Mouse (Mus musculus): ENCODE measurements at regions not wholly inside any gene's neighbourhood (a gene's known extent, or its start where the extent isn't known, plus 50 kb on each side); places are given as distances from the start of the nearest gene placed in this dataset.
A peak's percentile ranks its signal among the peaks of the same experiment; 100 is the strongest.

GRCm38 (mm10) chr11:16559001-16559699, 50.9 kb upstream of the Sec61g start:
- no peaks in the 10 kb centered on the region for H3K4me1 ChIP-seq (ENCODE audit: control insufficient read depth, insufficient read depth, insufficient read length, low read length)
- H3K27me3 ChIP-seq (ENCODE audit: control insufficient read depth, insufficient read depth, low read length): no peaks in the 10 kb centered on the region
- no peaks in the 10 kb centered on the region for H3K36me3 ChIP-seq (ENCODE audit: control insufficient read depth, insufficient read depth, low read length)
- TF ChIP-seq POLR2A (IDR thresholded peaks at IDR 0.05; ENCODE audit: low read depth, low read length): no peak
- TF ChIP-seq CTCF (IDR thresholded peaks at IDR 0.05; ENCODE audit: extremely low read depth, insufficient read length, insufficient replicate concordance, low read depth, low read length): no peak
- 19% methylated on average over 16 of the region's 16 CpGs for WGBS
- no peak overlapping the region for H3K4me3 ChIP-seq (ENCODE audit: low read depth, low read length)
- no peak overlapping the region for H3K27ac ChIP-seq (ENCODE audit: insufficient read depth, low read depth, low read length)

GRCm38 (mm10) chr11:16561727-16562126, 53.4 kb upstream of the Sec61g start:
- 79% methylated on average over 4 of the region's 4 CpGs for WGBS
- Histone ChIP-seq H3K36me3 (ENCODE audit: control insufficient read depth, insufficient read depth, low read length) (no peaks in the 10 kb centered on the region), H3K4me3 (ENCODE audit: low read depth, low read length) (no peak overlapping the region), H3K27me3 (ENCODE audit: control insufficient read depth, insufficient read depth, low read length) (no peaks in the 10 kb centered on the region), H3K4me1 (ENCODE audit: control insufficient read depth, insufficient read depth, insufficient read length, low read length) (no peaks in the 10 kb centered on the region), H3K27ac (ENCODE audit: insufficient read depth, low read depth, low read length) (no peak overlapping the region)
- TF ChIP-seq CTCF (IDR thresholded peaks at IDR 0.05; ENCODE audit: extremely low read depth, insufficient read length, insufficient replicate concordance, low read depth, low read length): no peak
- TF ChIP-seq POLR2A (IDR thresholded peaks at IDR 0.05; ENCODE audit: low read depth, low read length): no peak

GRCm38 (mm10) chr11:16589085-16589680, 80.9 kb upstream of the Sec61g start:
- no peak overlapping the region for H3K27ac ChIP-seq (ENCODE audit: insufficient read depth, low read depth, low read length)
- 73% methylated on average over 4 of the region's 4 CpGs for WGBS
- no peak for TF ChIP-seq POLR2A (IDR thresholded peaks at IDR 0.05; ENCODE audit: low read depth, low read length)
- no peak for TF ChIP-seq CTCF (IDR thresholded peaks at IDR 0.05; ENCODE audit: extremely low read depth, insufficient read length, insufficient replicate concordance, low read depth, low read length)
- no peaks in the 10 kb centered on the region for H3K27me3 ChIP-seq (ENCODE audit: control insufficient read depth, insufficient read depth, low read length)
- H3K4me3 ChIP-seq (ENCODE audit: low read depth, low read length): no peak overlapping the region
- H3K4me1 ChIP-seq (ENCODE audit: control insufficient read depth, insufficient read depth, insufficient read length, low read length): no peaks in the 10 kb centered on the region; the same call in 1 of the 2 replicates
- H3K36me3 ChIP-seq (ENCODE audit: control insufficient read depth, insufficient read depth, low read length): no peaks in the 10 kb centered on the region

GRCm38 (mm10) chr11:16590541-16590940, 82.3 kb upstream of the Sec61g start:
- TF ChIP-seq CTCF (IDR thresholded peaks at IDR 0.05; ENCODE audit: extremely low read depth, insufficient read length, insufficient replicate concordance, low read depth, low read length): no peak
- TF ChIP-seq POLR2A (IDR thresholded peaks at IDR 0.05; ENCODE audit: low read depth, low read length): no peak
- H3K4me1 ChIP-seq (ENCODE audit: control insufficient read depth, insufficient read depth, insufficient read length, low read length): no peaks in the 10 kb centered on the region; the same call in 1 of the 2 replicates
- H3K36me3 ChIP-seq (ENCODE audit: control insufficient read depth, insufficient read depth, low read length): no peaks in the 10 kb centered on the region
- H3K4me3 ChIP-seq (ENCODE audit: low read depth, low read length): no peak overlapping the region
- 55% methylated on average over 4 of the region's 4 CpGs for WGBS
- H3K27me3 ChIP-seq (ENCODE audit: control insufficient read depth, insufficient read depth, low read length): no peaks in the 10 kb centered on the region
- H3K27ac ChIP-seq (ENCODE audit: insufficient read depth, low read depth, low read length): no peak overlapping the region

GRCm38 (mm10) chr11:16591471-16591921, 83.2 kb upstream of the Sec61g start:
- H3K27ac ChIP-seq (ENCODE audit: insufficient read depth, low read depth, low read length): peak overlapping the region; percentile 2; the same call in 1 of the 2 replicates
- H3K27me3 ChIP-seq (ENCODE audit: control insufficient read depth, insufficient read depth, low read length): no peaks in the 10 kb centered on the region
- WGBS: 32% methylated on average over 7 of the region's 7 CpGs
- no peak for TF ChIP-seq POLR2A (IDR thresholded peaks at IDR 0.05; ENCODE audit: low read depth, low read length)
- TF ChIP-seq CTCF (IDR thresholded peaks at IDR 0.05; ENCODE audit: extremely low read depth, insufficient read length, insufficient replicate concordance, low read depth, low read length): no peak
- H3K36me3 ChIP-seq (ENCODE audit: control insufficient read depth, insufficient read depth, low read length): no peaks in the 10 kb centered on the region
- H3K4me3 ChIP-seq (ENCODE audit: low read depth, low read length): no peak overlapping the region
- no peaks in the 10 kb centered on the region; the same call in 1 of the 2 replicates for H3K4me1 ChIP-seq (ENCODE audit: control insufficient read depth, insufficient read depth, insufficient read length, low read length)

GRCm38 (mm10) chr11:16592006-16592405, 83.7 kb upstream of the Sec61g start:
- Histone ChIP-seq H3K4me1 (ENCODE audit: control insufficient read depth, insufficient read depth, insufficient read length, low read length) (no peaks in the 10 kb centered on the region; the same call in 1 of the 2 replicates), H3K4me3 (ENCODE audit: low read depth, low read length) (no peak overlapping the region), H3K27ac (ENCODE audit: insufficient read depth, low read depth, low read length) (peak overlapping the region; percentile 2; the same call in 1 of the 2 replicates), H3K27me3 (ENCODE audit: control insufficient read depth, insufficient read depth, low read length) (no peaks in the 10 kb centered on the region), H3K36me3 (ENCODE audit: control insufficient read depth, insufficient read depth, low read length) (no peaks in the 10 kb centered on the region)
- TF ChIP-seq CTCF (IDR thresholded peaks at IDR 0.05; ENCODE audit: extremely low read depth, insufficient read length, insufficient replicate concordance, low read depth, low read length) (no peak), POLR2A (IDR thresholded peaks at IDR 0.05; ENCODE audit: low read depth, low read length) (no peak)
- WGBS: 73% methylated on average over 4 of the region's 4 CpGs

GRCm38 (mm10) chr11:16592766-16593165, 84.5 kb upstream of the Sec61g start:
- Histone ChIP-seq H3K27ac (ENCODE audit: insufficient read depth, low read depth, low read length) (no peak overlapping the region), H3K4me1 (ENCODE audit: control insufficient read depth, insufficient read depth, insufficient read length, low read length) (no peaks in the 10 kb centered on the region; the same call in 1 of the 2 replicates), H3K4me3 (ENCODE audit: low read depth, low read length) (no peak overlapping the region), H3K27me3 (ENCODE audit: control insufficient read depth, insufficient read depth, low read length) (no peaks in the 10 kb centered on the region), H3K36me3 (ENCODE audit: control insufficient read depth, insufficient read depth, low read length) (no peaks in the 10 kb centered on the region)
- TF ChIP-seq POLR2A (IDR thresholded peaks at IDR 0.05; ENCODE audit: low read depth, low read length) (no peak), CTCF (IDR thresholded peaks at IDR 0.05; ENCODE audit: extremely low read depth, insufficient read length, insufficient replicate concordance, low read depth, low read length) (no peak)
- 90% methylated on average over 5 of the region's 5 CpGs for WGBS

Data from small intestine, adult 2 months (tissue).